Mouse (Mus musculus) T-cell, adult 2 months (primary cell): ENCODE measurements around the gene Gm14744.
"Not testable (repeated sequence)": the region's sequence is repeated elsewhere in the genome, so short reads cannot be mapped to it uniquely, and the experiment has no call there.

Source experiments
- DNase-seq: peaks from one replicate; pipeline ENCODE4 v3.0.0; 2022; ENCODE audit warnings: low spot score

The Gm14744 gene

GRCm38 (mm10) chrX:77864458-77864857 lies at the start of gene Gm14744:
Gene Gm14744 (plus strand): TSS chrX:77864758.
- not testable (repeated sequence) for DNase-seq

- no peak for DNase-seq
Measured at GRCm38 (mm10) chrX:77853523-77853922, 11.0 kb upstream of the Gm14744 start, which contains the start of gene Pbsn. Gene Pbsn (minus strand): TSS chrX:77853623.

- not testable (repeated sequence) for DNase-seq
Measured at GRCm38 (mm10) chrX:77880033-77880432, 15.5 kb downstream of the Gm14744 start.
